Comparison of ENCODE assay signal across 29 mouse cellular contexts in the genomic region with DNA sequence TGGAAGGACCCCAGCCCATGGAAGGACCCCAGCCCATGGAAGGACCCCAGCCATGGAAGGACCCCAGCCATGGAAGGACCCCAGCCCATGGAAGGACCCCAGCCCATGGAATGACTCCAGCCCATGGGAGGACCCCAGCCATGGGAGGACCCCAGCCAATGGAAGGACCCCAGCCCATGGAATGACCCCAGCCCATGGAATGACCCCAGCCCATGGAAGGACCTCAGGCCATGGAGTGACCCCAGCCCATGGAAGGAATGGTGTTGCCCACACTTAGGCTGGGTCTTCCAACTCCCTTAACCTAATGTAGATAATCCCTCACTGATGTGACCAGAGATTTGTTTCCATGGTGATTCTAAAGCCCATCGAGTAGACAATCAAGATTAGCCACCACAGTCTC. TPM values are rescaled to one million over a fixed set of nuclear protein-coding genes. Genes with fewer than 3 reads are reported as not detected.
DNase-seq lines count a peak whose midpoint lies in the region; ATAC-seq lines count a peak whose summit lies in the region.
"Had no signal": no experiment of that assay in that cellular context is flagged by ENCODE, and none has a peak within 500 bp of the region (broad histone marks: within the 10 kb centered on the region; RNA-seq: fewer than 3 reads in every experiment).

No protein-coding gene starts in this region.

- H3K36me3 ChIP-seq in forebrain, embryonic 11.5 days (ENCODE audit: control insufficient read depth, insufficient read depth, low read length) = no peaks in the 10 kb centered on the region
- H3K36me3 ChIP-seq in forebrain, embryonic 13.5 days (ENCODE audit: poor library complexity, severe bottlenecking) = no peaks in the 10 kb centered on the region
- no peaks in the 10 kb centered on the region for H3K36me3 ChIP-seq in heart, embryonic 10.5 days
- H3K36me3 ChIP-seq in midbrain, embryonic 11.5 days (ENCODE audit: control insufficient read depth, insufficient read depth, low read length) = no peaks in the 10 kb centered on the region
- H3K36me3 ChIP-seq in midbrain, embryonic 14.5 days (ENCODE audit: control insufficient read depth, insufficient read depth, low read length) = no peaks in the 10 kb centered on the region
- H3K36me3 ChIP-seq: embryonic facial prominence, embryonic 13.5 days; embryonic facial prominence, embryonic 15.5 days; forebrain, embryonic 10.5 days had no signal

- ATAC-seq in forebrain, embryonic 11.5 days (replicated peaks; ENCODE audit: low FRiP score) = no peak
- ATAC-seq in forebrain, embryonic 13.5 days = no peak
- no peak for ATAC-seq in midbrain, embryonic 11.5 days (ENCODE audit: low FRiP score)
- no peak for ATAC-seq in midbrain, embryonic 14.5 days (ENCODE audit: low FRiP score, low TSS enrichment)
- ATAC-seq: forebrain, embryonic 14.5 days; forebrain, embryonic 16.5 days had no signal

- H3K9me3 ChIP-seq in forebrain, embryonic 11.5 days (ENCODE audit: control insufficient read depth, low read length) = no peaks in the 10 kb centered on the region
- H3K9me3 ChIP-seq in forebrain, embryonic 13.5 days (replicated peaks) = no peaks in the 10 kb centered on the region
- H3K9me3 ChIP-seq in heart, embryonic 10.5 days = no peaks in the 10 kb centered on the region
- H3K9me3 ChIP-seq in midbrain, embryonic 11.5 days (ENCODE audit: control insufficient read depth, low read length) = no peaks in the 10 kb centered on the region
- H3K9me3 ChIP-seq in midbrain, embryonic 14.5 days (ENCODE audit: control insufficient read depth, low read length) = no peaks in the 10 kb centered on the region
- H3K9me3 ChIP-seq: embryonic facial prominence, embryonic 13.5 days; embryonic facial prominence, embryonic 15.5 days; forebrain, embryonic 10.5 days had no signal

- 67% methylated on average over 1 of the region's 1 CpGs for WGBS in forebrain, embryonic 11.5 days
- WGBS in forebrain, embryonic 13.5 days = 65% methylated on average over 1 of the region's 1 CpGs
- WGBS in heart, embryonic 10.5 days = 74% methylated on average over 1 of the region's 1 CpGs
- 31% methylated on average over 1 of the region's 1 CpGs for WGBS in midbrain, embryonic 11.5 days
- WGBS in midbrain, embryonic 14.5 days = 27% methylated on average over 1 of the region's 1 CpGs

- H3K27me3 ChIP-seq in forebrain, embryonic 11.5 days (ENCODE audit: control insufficient read depth, insufficient read depth, low read length) = peaks cover 5% of the 10 kb centered on the region
- peaks cover 25% of the 10 kb centered on the region for H3K27me3 ChIP-seq in forebrain, embryonic 13.5 days
- H3K27me3 ChIP-seq in heart, embryonic 10.5 days (ENCODE audit: insufficient read depth, poor library complexity, severe bottlenecking) = peaks cover 53% of the 10 kb centered on the region
- peaks cover 14% of the 10 kb centered on the region for H3K27me3 ChIP-seq in midbrain, embryonic 11.5 days (ENCODE audit: control insufficient read depth, insufficient read depth, low read length)
- no peaks in the 10 kb centered on the region for H3K27me3 ChIP-seq in midbrain, embryonic 14.5 days (ENCODE audit: control insufficient read depth, insufficient read depth, low read length)

- no peak overlapping the region for H3K27ac ChIP-seq in forebrain, embryonic 11.5 days (ENCODE audit: low read depth, low read length)
- no peak overlapping the region for H3K27ac ChIP-seq in forebrain, embryonic 13.5 days
- no peak overlapping the region for H3K27ac ChIP-seq in heart, embryonic 10.5 days
- no peak overlapping the region for H3K27ac ChIP-seq in midbrain, embryonic 11.5 days (ENCODE audit: low read depth, low read length)
- H3K27ac ChIP-seq in midbrain, embryonic 14.5 days (replicated peaks; ENCODE audit: low read depth, low read length) = no peak overlapping the region
- H3K27ac ChIP-seq: embryonic facial prominence, embryonic 13.5 days; embryonic facial prominence, embryonic 15.5 days had no signal

- peak; percentile 48 for DNase-seq in forebrain, embryonic 11.5 days (ENCODE audit: low spot score)
- peak; percentile 68 for DNase-seq in heart, embryonic 10.5 days (ENCODE audit: low spot score)
- DNase-seq in heart, adult 18-20 months = no peak
- peak; percentile 14 for DNase-seq in midbrain, embryonic 11.5 days (ENCODE audit: low spot score, missing footprints)
- no peak for DNase-seq in midbrain, embryonic 14.5 days
- peak; percentile 0 for DNase-seq in urinary bladder, postnatal 14 days (ENCODE audit: low spot score)
- DNase-seq in urinary bladder, postnatal 10 days (ENCODE audit: low spot score) = no peak
- DNase-seq: adrenal gland, adult 2 months; adrenal gland, postnatal 10 days; adrenal gland, postnatal 25 days; cerebellum, adult 18-20 months; cerebellum, adult 8-10 months; cerebellum, postnatal 14 days; cerebellum, postnatal 36 days; embryo, embryonic 11 days had no signal

- H3K9ac ChIP-seq in forebrain, embryonic 11.5 days (ENCODE audit: low read length) = no peak overlapping the region
- no peak overlapping the region for H3K9ac ChIP-seq in forebrain, embryonic 13.5 days
- H3K9ac ChIP-seq in midbrain, embryonic 11.5 days (ENCODE audit: low read length) = no peak overlapping the region
- no peak overlapping the region for H3K9ac ChIP-seq in midbrain, embryonic 14.5 days (replicated peaks; ENCODE audit: low read length)
- H3K9ac ChIP-seq: embryonic facial prominence, embryonic 13.5 days; embryonic facial prominence, embryonic 15.5 days had no signal

- H3K4me3 ChIP-seq in forebrain, embryonic 11.5 days (ENCODE audit: low read depth, low read length) = no peak overlapping the region
- no peak overlapping the region for H3K4me3 ChIP-seq in forebrain, embryonic 13.5 days
- H3K4me3 ChIP-seq in heart, embryonic 10.5 days = no peak overlapping the region
- no peak overlapping the region for H3K4me3 ChIP-seq in midbrain, embryonic 11.5 days (ENCODE audit: low read depth, low read length)
- H3K4me3 ChIP-seq in midbrain, embryonic 14.5 days (replicated peaks; ENCODE audit: low read depth, low read length) = no peak overlapping the region
- H3K4me3 ChIP-seq: embryonic facial prominence, embryonic 13.5 days; embryonic facial prominence, embryonic 15.5 days; erythroblast, embryonic 14.5 days; forebrain, embryonic 10.5 days had no signal

- H3K4me1 ChIP-seq in forebrain, embryonic 11.5 days (replicated peaks; ENCODE audit: control insufficient read depth, insufficient read depth, low read length) = peaks cover 9% of the 10 kb centered on the region; the same call in 1 of the 2 replicates
- peaks cover 19% of the 10 kb centered on the region for H3K4me1 ChIP-seq in forebrain, embryonic 13.5 days
- peaks cover 28% of the 10 kb centered on the region for H3K4me1 ChIP-seq in heart, embryonic 10.5 days
- peaks cover 21% of the 10 kb centered on the region for H3K4me1 ChIP-seq in midbrain, embryonic 11.5 days (ENCODE audit: control insufficient read depth, insufficient read depth, low read length)
- H3K4me1 ChIP-seq in midbrain, embryonic 14.5 days (ENCODE audit: control insufficient read depth, insufficient read depth, low read length) = peaks cover 21% of the 10 kb centered on the region

- H3K4me2 ChIP-seq in forebrain, embryonic 11.5 days (ENCODE audit: low read depth, low read length, severe bottlenecking) = no peak overlapping the region
- no peak overlapping the region for H3K4me2 ChIP-seq in forebrain, embryonic 13.5 days
- H3K4me2 ChIP-seq in midbrain, embryonic 11.5 days = no peak overlapping the region
- no peak overlapping the region for H3K4me2 ChIP-seq in midbrain, embryonic 14.5 days (ENCODE audit: low read length)
- H3K4me2 ChIP-seq: embryonic facial prominence, embryonic 13.5 days; embryonic facial prominence, embryonic 15.5 days had no signal

RNA-seq across cellular contexts. Expression of a gene that starts 11.5 kb away (rescaled TPM):
- polyA plus RNA-seq in forebrain, embryonic 11.5 days (2014; fragmentation: Nextera tagmentation; extraction: Ambion mirVana) = not detected in 2 replicates
- not detected in 2 replicates for polyA plus RNA-seq in forebrain, embryonic 13.5 days (2015; fragmentation: Nextera tagmentation; extraction: Ambion mirVana)
- polyA plus RNA-seq in heart, embryonic 10.5 days (2016; fragmentation: Nextera tagmentation; extraction: Ambion mirVana) = not detected in 2 replicates
- total RNA-seq in heart, adult 18-20 months (2021) = not detected
- polyA plus RNA-seq in midbrain, embryonic 11.5 days (2014; fragmentation: Nextera tagmentation; extraction: Ambion mirVana) = 0.15 TPM in 1 of 2 replicates, not detected in the other
- polyA plus RNA-seq in midbrain, embryonic 14.5 days (2014; fragmentation: Nextera tagmentation; extraction: Ambion mirVana) = not detected in 2 replicates
- total RNA-seq: adrenal gland, adult 2 months; adrenal gland, postnatal 10 days; adrenal gland, postnatal 25 days; adrenal gland, postnatal 4 days; common myeloid progenitor, adult 5-6 weeks; ES-E14; MEL had no signal
- polyA plus RNA-seq: adrenal gland, adult 2 months; brain, embryonic 14.5 days; C2C12; embryonic facial prominence, embryonic 11.5 days; embryonic facial prominence, embryonic 13.5 days; embryonic facial prominence, embryonic 15.5 days; erythroblast, embryonic 14.5 days; forebrain, embryonic 10.5 days; forebrain, embryonic 14.5 days; forebrain, embryonic 16.5 days had no signal

RNA-seq across cellular contexts. Expression of a gene that starts 48.5 kb away (rescaled TPM):
- polyA plus RNA-seq in forebrain, embryonic 11.5 days (2014; fragmentation: Nextera tagmentation; extraction: Ambion mirVana) = 28.5 and 29.9 TPM in 2 replicates
- polyA plus RNA-seq in forebrain, embryonic 13.5 days (2015; fragmentation: Nextera tagmentation; extraction: Ambion mirVana) = 19.0 and 21.9 TPM in 2 replicates
- polyA plus RNA-seq in heart, embryonic 10.5 days (2016; fragmentation: Nextera tagmentation; extraction: Ambion mirVana) = 16.8 and 22.8 TPM in 2 replicates
- 1 to 10 TPM; 6.5 to 7.9 TPM for total RNA-seq in heart, adult 18-20 months (2021)
- 26.4 and 27.1 TPM in 2 replicates for polyA plus RNA-seq in midbrain, embryonic 11.5 days (2014; fragmentation: Nextera tagmentation; extraction: Ambion mirVana)
- polyA plus RNA-seq in midbrain, embryonic 14.5 days (2014; fragmentation: Nextera tagmentation; extraction: Ambion mirVana) = 15.5 and 16.9 TPM in 2 replicates

RNA-seq across cellular contexts. Expression of a gene that starts 58.4 kb away (rescaled TPM):
- polyA plus RNA-seq in forebrain, embryonic 11.5 days (2014; fragmentation: Nextera tagmentation; extraction: Ambion mirVana) = 58.6 and 61.4 TPM in 2 replicates
- polyA plus RNA-seq in forebrain, embryonic 13.5 days (2015; fragmentation: Nextera tagmentation; extraction: Ambion mirVana) = 60.7 and 65.2 TPM in 2 replicates
- 47.6 and 62.5 TPM in 2 replicates for polyA plus RNA-seq in heart, embryonic 10.5 days (2016; fragmentation: Nextera tagmentation; extraction: Ambion mirVana)
- 10 to 100 TPM; 24.2 to 25.8 TPM for total RNA-seq in heart, adult 18-20 months (2021)
- polyA plus RNA-seq in midbrain, embryonic 11.5 days (2014; fragmentation: Nextera tagmentation; extraction: Ambion mirVana) = 59.3 and 62.0 TPM in 2 replicates
- 55.3 and 60.3 TPM in 2 replicates for polyA plus RNA-seq in midbrain, embryonic 14.5 days (2014; fragmentation: Nextera tagmentation; extraction: Ambion mirVana)

Comparison
In these comparisons a context has a peak if more than half of its experiments do, and no peak if none do; other contexts are left out.
1. DNase-seq: peak in forebrain, embryonic 11.5 days (single experiment), heart, embryonic 10.5 days (single experiment), midbrain, embryonic 11.5 days (single experiment) and urinary bladder, postnatal 14 days (single experiment); none in heart, adult 18-20 months (0 of 2), midbrain, embryonic 14.5 days (single experiment) and urinary bladder, postnatal 10 days (single experiment).